Mouse (Mus musculus): ENCODE measurements around the gene Ints6. TPM values are rescaled to one million over a fixed set of nuclear protein-coding genes. Genes with fewer than 3 reads are reported as not detected.
A peak's percentile ranks its signal among the peaks of the same experiment; 100 is the strongest.

Ints6 gene
- total RNA-seq, 2 experiments from 2014 or later, result 36.8 to 37.3 TPM

GRCm38 (mm10) chr14:62637436-62638344 lies 123.3 kb downstream of the Ints6 start:
- no peak for DNase-seq (ENCODE audit: low spot score in 2 of 2)

DNA sequence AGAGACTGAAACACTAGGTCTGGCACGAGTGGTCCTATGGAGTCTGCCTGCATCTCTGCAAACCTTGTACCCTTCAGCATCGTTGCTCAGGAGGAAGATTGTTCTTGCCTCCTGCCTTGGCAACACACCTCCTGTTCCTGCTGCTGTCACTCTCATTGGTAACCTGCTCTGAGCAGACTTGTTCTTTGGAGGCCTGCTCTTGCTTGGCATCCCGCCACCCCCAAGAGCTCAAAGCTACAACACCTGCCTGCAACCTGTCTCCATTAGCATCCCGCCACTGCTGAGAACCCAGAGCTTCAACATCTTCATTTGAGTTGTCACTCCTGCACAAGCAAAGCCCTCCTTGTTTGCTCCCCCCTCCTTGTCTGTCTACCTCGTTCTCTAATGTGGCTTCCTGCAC lies 133.0 kb downstream of the Ints6 start:
- DNase-seq (ENCODE audit: low spot score in 2 of 2), result peak; percentile 25 to 40

Other genes starting within 250 kb of the Ints6 start
- gene Fam124a, start 205.4 kb downstream of the Ints6 start, total RNA-seq (2021), result 10 to 100 TPM; 39.5 to 43.6 TPM
- gene Gm4131, start 194.2 kb downstream of the Ints6 start, total RNA-seq (2021), result not detected
- gene Serpine3, start 97.5 kb downstream of the Ints6 start, total RNA-seq (2021), result not detected
- gene Wdfy2, start 76.5 kb upstream of the Ints6 start, total RNA-seq (2021), result 10 to 100 TPM; 14.2 to 14.5 TPM
- not detected for gene Defb48, start 223.3 kb upstream of the Ints6 start, total RNA-seq (2021)
- gene Defb47, start 236.9 kb upstream of the Ints6 start, total RNA-seq (2021), result not detected

All from layer of hippocampus, postnatal 10 days (tissue).